Mouse (Mus musculus) forebrain, postnatal 0 days (tissue): ENCODE measurements around the gene Fgf10. TPM values are rescaled to one million over a fixed set of nuclear protein-coding genes. Genes with fewer than 3 reads are reported as not detected.

ENCODE experiments used
- ATAC-seq: fragments of 200-750 bp; cut with Nextera tagmentation; 2 replicates; pipeline ENCODE4 v1.8.0; 2017; ENCODE audit warnings: mild to moderate bottlenecking, moderate library complexity
- DNase-seq: peaks from one replicate; pipeline ENCODE4 v3.0.0-alpha.2; 2015
- H3K27ac ChIP-seq: fragments of 300-500 bp; sonication (generic); 2 replicates; pipeline ENCODE4 v1.5.1; 2014; ENCODE audit warnings: low read depth, mild to moderate bottlenecking, antibody characterized with exemption, low read length, moderate library complexity, mixed read lengths
- H3K27me3 ChIP-seq: fragments of 300-500 bp; sonication (generic); 2 replicates; pipeline ENCODE4 v1.6.1; 2014; ENCODE audit warnings: mild to moderate bottlenecking, low read length, mixed read lengths; ENCODE audit not compliant: insufficient read depth
- H3K36me3 ChIP-seq: fragments of 300-500 bp; sonication (generic); 2 replicates; pipeline ENCODE4 v1.6.1; 2014; ENCODE audit warnings: mild to moderate bottlenecking, moderate library complexity; ENCODE audit not compliant: insufficient read depth
- H3K4me1 ChIP-seq: fragments of 300-500 bp; sonication (generic); 2 replicates; pipeline ENCODE4 v1.6.1; 2014; ENCODE audit warnings: antibody characterized with exemption; ENCODE audit not compliant: insufficient read depth
- H3K4me2 ChIP-seq: fragments of 300-500 bp; sonication (generic); 2 replicates; pipeline ENCODE4 v1.6.1; 2014; ENCODE audit warnings: low read depth, mild to moderate bottlenecking, moderate library complexity
- H3K4me3 ChIP-seq: fragments of 300-500 bp; sonication (generic); 2 replicates; pipeline ENCODE4 v1.5.1; 2014; ENCODE audit warnings: low read depth, low read length, mixed read lengths
- H3K9ac ChIP-seq: fragments of 300-500 bp; sonication (generic); 2 replicates; pipeline ENCODE4 v1.6.1; 2014; ENCODE audit warnings: mild to moderate bottlenecking
- H3K9me3 ChIP-seq: fragments of 300-500 bp; sonication (generic); 2 replicates; pipeline ENCODE4 v1.6.1; 2016; ENCODE audit warnings: low read length
- CTCF ChIP-seq: sonication (generic); IDR thresholded peaks from 2 replicates; pipeline ENCODE4 v1.5.1; 2016; ENCODE audit warnings: antibody characterized with exemption, control low read depth, low read depth
- WGBS: fragments of 180-500 bp; shearing (Covaris S2); extraction: QIAGEN DNeasy Blood & Tissue Kit; methylation state at CpG from one replicate; pipeline ENCODE4 v1.1.7; 2014; 5-methylcytosine and 5-hydroxymethylcytosine counted together
- polyA plus RNA-seq: library from polyadenylated mRNA; unstranded; fragments of >200 nt; fragmentation: Nextera tagmentation; extraction: Ambion mirVana; gene quantifications from 2 replicates; pipeline ENCODE4 v1.2.1, GENCODE M21; 2015
- total RNA-seq: library from RNA; depleted of rRNA; stranded (reverse); fragments of >200 nt; gene quantifications from 2 replicates; pipeline ENCODE4 v1.2.3, GENCODE M21; 2014

Gene Fgf10
- total and polyA plus RNA-seq, 2 experiments from 2014 or later = 1.3 to 2.5 TPM

DNA sequence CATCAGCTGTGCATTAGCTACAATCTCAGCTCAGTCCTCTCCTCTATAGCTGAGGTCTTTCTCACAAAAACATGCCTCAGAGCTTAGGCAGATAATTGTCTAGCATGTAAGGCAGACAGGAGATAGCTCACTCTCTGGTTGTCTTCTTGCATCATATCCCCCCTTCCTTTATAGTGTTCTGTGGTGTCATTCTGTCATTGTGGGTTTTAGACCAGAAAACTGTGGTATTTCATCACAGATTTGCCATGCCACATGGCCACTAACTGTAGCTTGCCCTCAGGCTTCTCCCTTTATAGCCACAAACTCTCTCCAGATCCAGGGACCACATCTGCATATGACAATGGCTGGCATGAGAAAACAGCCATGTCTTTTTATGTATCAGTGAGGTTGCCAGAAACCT, 34.1 kb downstream of the Fgf10 start:
- DNase-seq = no peak
- Histone ChIP-seq H3K36me3 (no peaks in the 10 kb centered on the region), H3K4me2 (no peak overlapping the region), H3K27ac (no peak overlapping the region), H3K9ac (no peak overlapping the region), H3K27me3 (no peaks in the 10 kb centered on the region), H3K4me3 (no peak overlapping the region), H3K9me3 (no peaks in the 10 kb centered on the region), H3K4me1 (no peaks in the 10 kb centered on the region)
- no peak for ATAC-seq
- no peak for TF ChIP-seq CTCF

GRCm38 (mm10) chr13:118705716-118706115, 36.1 kb downstream of the Fgf10 start:
- no peak overlapping the region for H3K9ac ChIP-seq
- ATAC-seq = no peak
- no peak for TF ChIP-seq CTCF
- no peaks in the 10 kb centered on the region for H3K36me3 ChIP-seq
- no peak for DNase-seq
- H3K9me3 ChIP-seq = no peaks in the 10 kb centered on the region
- H3K4me1 ChIP-seq = no peaks in the 10 kb centered on the region
- no peak overlapping the region for H3K4me2 ChIP-seq
- H3K27me3 ChIP-seq = no peaks in the 10 kb centered on the region
- no peak overlapping the region for H3K27ac ChIP-seq
- H3K4me3 ChIP-seq = no peak overlapping the region
- 81% methylated on average over 3 of the region's 3 CpGs for WGBS

- no peak overlapping the region for H3K27ac ChIP-seq
- no peak for ATAC-seq
- no peak for TF ChIP-seq CTCF
- H3K9me3 ChIP-seq = no peaks in the 10 kb centered on the region
- peaks cover 11% of the 10 kb centered on the region; the same call in 1 of the 2 replicates for H3K27me3 ChIP-seq
- no peak overlapping the region for H3K4me3 ChIP-seq
- H3K4me1 ChIP-seq = peaks cover 5% of the 10 kb centered on the region; the same call in 1 of the 2 replicates
- H3K4me2 ChIP-seq = no peak overlapping the region
- no peak overlapping the region for H3K9ac ChIP-seq
- H3K36me3 ChIP-seq = no peaks in the 10 kb centered on the region
- 93% methylated on average over 1 of the region's 1 CpGs for WGBS
- DNase-seq = no peak
These were observed 40.3 kb downstream of the Fgf10 start for GRCm38 (mm10) chr13:118709912-118710311.

DNA sequence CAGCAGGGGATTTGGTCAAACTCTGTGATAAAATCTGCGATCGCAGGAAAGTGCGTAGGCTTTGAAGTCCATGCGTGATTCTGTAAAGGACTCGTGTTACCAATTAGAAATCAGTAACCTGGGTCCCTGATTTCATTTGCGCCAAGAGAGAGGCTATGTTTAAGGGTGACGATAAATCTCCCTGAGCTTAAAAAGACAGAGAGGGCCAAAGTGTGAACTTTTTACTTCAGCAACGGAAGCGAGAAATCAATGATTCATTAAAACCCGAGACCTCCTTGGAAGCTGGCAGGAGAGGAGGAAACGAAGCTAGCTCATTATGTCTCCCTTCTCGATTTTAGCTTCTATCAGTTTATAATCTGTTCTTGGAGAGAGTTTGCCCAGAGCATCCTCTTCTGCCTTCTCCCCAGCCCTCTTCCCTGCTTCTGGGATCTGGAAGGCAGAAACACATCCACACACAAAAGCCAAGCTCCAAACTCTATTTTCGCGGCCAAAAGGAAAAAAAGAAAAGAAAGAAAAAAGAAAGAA, 44.1 kb downstream of the Fgf10 start:
- ATAC-seq = no peak
- peak overlapping the region; percentile 54 for H3K4me3 ChIP-seq
- H3K27me3 ChIP-seq = peaks cover 13% of the 10 kb centered on the region; the same call in 1 of the 2 replicates
- no peak overlapping the region for H3K27ac ChIP-seq
- TF ChIP-seq CTCF = no peak
- peak overlapping the region; percentile 96 for H3K4me2 ChIP-seq
- peaks cover 6% of the 10 kb centered on the region; the same call in 1 of the 2 replicates for H3K4me1 ChIP-seq
- peak; percentile 11 for DNase-seq
- no peaks in the 10 kb centered on the region for H3K36me3 ChIP-seq
- WGBS = 1% methylated on average over 14 of the region's 14 CpGs
- H3K9ac ChIP-seq = no peak overlapping the region
- H3K9me3 ChIP-seq = no peaks in the 10 kb centered on the region

- DNase-seq (peak; percentile 22), ATAC-seq (peak; percentile 76)
- 2% methylated on average over 30 of the region's 36 CpGs for WGBS
- H3K4me1 ChIP-seq = peaks cover 6% of the 10 kb centered on the region; the same call in 1 of the 2 replicates
- no peaks in the 10 kb centered on the region for H3K9me3 ChIP-seq
- H3K27me3 ChIP-seq = peaks cover 13% of the 10 kb centered on the region; the same call in 1 of the 2 replicates
- H3K4me2 ChIP-seq = peak overlapping the region; percentile 96
- no peak for TF ChIP-seq CTCF
- H3K9ac ChIP-seq = peak overlapping the region; percentile 50
- peak overlapping the region; percentile 54 for H3K4me3 ChIP-seq
- H3K27ac ChIP-seq = no peak overlapping the region
- H3K36me3 ChIP-seq = no peaks in the 10 kb centered on the region
These were observed 44.9 kb downstream of the Fgf10 start for GRCm38 (mm10) chr13:118714284-118715065.

DNA sequence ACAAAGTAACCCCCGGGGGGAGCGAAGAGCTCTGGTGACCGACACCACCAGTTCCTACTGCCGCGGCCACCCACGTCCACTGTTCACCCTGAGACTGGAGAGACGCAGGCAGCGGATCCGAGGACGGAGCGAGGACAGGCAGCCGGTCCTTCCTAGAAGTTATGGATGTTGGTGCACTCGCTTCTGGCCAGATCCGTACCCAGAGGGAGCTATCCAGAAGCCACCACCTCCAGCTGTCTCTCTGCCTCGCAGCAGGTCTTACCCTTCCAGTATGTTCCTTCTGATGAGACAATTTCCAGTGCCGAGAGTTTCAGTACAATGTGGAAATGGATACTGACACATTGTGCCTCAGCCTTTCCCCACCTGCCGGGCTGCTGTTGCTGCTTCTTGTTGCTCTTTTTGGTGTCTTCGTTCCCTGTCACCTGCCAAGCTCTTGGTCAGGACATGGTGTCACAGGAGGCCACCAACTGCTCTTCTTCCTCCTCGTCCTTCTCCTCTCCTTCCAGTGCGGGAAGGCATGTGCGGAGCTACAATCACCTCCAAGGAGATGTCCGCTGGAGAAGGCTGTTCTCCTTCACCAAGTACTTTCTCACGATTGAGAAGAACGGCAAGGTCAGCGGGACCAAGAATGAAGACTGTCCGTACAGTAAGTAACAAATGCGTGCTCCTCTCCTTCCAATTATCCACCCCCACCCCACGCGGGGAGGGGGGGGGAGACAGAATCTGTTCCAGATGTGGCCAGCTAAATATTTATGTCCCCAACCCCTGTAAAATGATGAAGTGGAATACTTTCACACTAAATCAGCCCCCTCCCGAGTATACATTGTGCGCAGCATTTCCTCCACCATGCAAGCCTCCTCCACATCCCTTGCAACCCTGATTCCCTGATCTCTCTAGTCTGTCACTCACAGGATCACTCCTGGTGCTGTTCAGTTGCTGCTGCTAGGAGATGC, 45.8 kb downstream of the Fgf10 start:
- peaks cover 6% of the 10 kb centered on the region; the same call in 1 of the 2 replicates for H3K4me1 ChIP-seq
- peak; percentile 44 for ATAC-seq
- no peaks in the 10 kb centered on the region for H3K36me3 ChIP-seq
- peak overlapping the region; percentile 96 for H3K4me2 ChIP-seq
- H3K27ac ChIP-seq = no peak overlapping the region
- H3K9ac ChIP-seq = peak overlapping the region; percentile 29
- H3K27me3 ChIP-seq = peaks cover 13% of the 10 kb centered on the region; the same call in 1 of the 2 replicates
- DNase-seq = peak; percentile 25
- WGBS = 2% methylated on average over 31 of the region's 31 CpGs
- peak overlapping the region; percentile 54 for H3K4me3 ChIP-seq
- no peaks in the 10 kb centered on the region for H3K9me3 ChIP-seq
- TF ChIP-seq CTCF = no peak
